Mouse (Mus musculus): ENCODE results near the gene Prdx5. TPM values are rescaled to one million over a fixed set of nuclear protein-coding genes. Genes with fewer than 3 reads are reported as not detected.

Prdx5 gene
- polyA plus RNA-seq (2012; rRNA removed) = 110 and 148 TPM in 2 replicates

DNA sequence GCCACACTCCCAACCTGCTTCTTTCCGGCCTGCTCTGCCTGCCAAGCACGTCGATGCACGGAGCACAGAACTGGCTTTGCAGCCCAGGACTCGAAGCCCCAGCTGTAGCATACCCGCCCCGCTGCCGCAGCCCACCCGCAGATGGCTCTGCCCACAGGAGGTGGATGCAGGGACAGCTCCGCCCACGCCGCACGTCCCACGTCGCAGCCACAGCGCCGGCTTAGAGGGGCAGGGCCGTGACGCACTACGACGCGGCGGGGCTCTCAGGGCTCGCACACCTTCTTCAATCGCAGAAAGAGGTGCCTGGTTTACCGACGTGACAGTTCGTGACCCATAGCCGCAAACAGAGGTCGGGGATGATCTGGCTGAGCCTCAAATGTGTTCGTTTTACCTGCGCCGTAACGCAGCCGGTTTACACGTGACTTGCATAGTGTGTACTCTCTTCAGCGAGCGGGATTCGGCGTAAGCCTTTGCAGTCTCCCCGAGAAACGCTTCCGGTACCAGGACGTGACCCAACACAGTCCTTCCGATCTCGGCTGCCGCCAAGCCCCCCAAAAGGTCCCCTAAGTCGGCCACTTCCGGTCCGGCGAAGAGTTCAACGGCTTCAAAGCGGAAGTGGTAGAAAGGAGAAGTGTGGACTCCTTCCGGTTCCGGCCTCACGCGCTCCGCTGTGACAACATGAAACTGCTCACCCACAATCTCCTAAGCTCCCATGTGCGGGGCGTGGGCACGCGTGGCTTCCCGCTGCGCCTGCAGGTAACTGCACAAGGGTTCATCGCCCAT, at the start of gene Prdx5, which contains the start of gene Trmt112:
Gene Prdx5, minus strand, starts transcription at position 600 of the 783 bp plus-strand sequence.
Gene Trmt112, plus strand, starts transcription at position 192 of the 783 bp plus-strand sequence.
- Histone ChIP-seq H3K4me3 (replicated peaks; ENCODE audit: extremely low read depth, low read depth, low read length) (peak within 1 kb of the TSS; percentile 95), H3K4me1 (ENCODE audit: control insufficient read depth, insufficient read depth, low read length) (peaks cover 4% of the 10 kb centered on the region)
- peak; percentile 83 for DNase-seq
- TF ChIP-seq CTCF (IDR thresholded peaks at IDR 0.05; ENCODE audit: insufficient read depth, low read length) (no peak), POLR2A (IDR thresholded peaks at IDR 0.05; ENCODE audit: borderline replicate concordance, extremely low read depth, low read depth, low read length) (peak; percentile 86)
- under 1% methylated on average over 65 of the region's 65 CpGs for WGBS

- peaks cover 11% of the 10 kb centered on the region for H3K4me1 ChIP-seq (ENCODE audit: control insufficient read depth, insufficient read depth, low read length)
- DNase-seq = no peak
- WGBS = 75% methylated on average over 10 of the region's 10 CpGs
- TF ChIP-seq CTCF (IDR thresholded peaks at IDR 0.05; ENCODE audit: insufficient read depth, low read length) (no peak), POLR2A (IDR thresholded peaks at IDR 0.05; ENCODE audit: borderline replicate concordance, extremely low read depth, low read depth, low read length) (no peak)
- no peak overlapping the region for H3K4me3 ChIP-seq (replicated peaks; ENCODE audit: extremely low read depth, low read depth, low read length)
Observed at GRCm38 (mm10) chr19:6956461-6956860, 46.6 kb upstream of the Prdx5 start.

- no peak for DNase-seq
- 76% methylated on average over 7 of the region's 7 CpGs for WGBS
- no peak for TF ChIP-seq POLR2A (IDR thresholded peaks at IDR 0.05; ENCODE audit: borderline replicate concordance, extremely low read depth, low read depth, low read length)
- H3K4me3 ChIP-seq (replicated peaks; ENCODE audit: extremely low read depth, low read depth, low read length) = no peak overlapping the region
- H3K4me1 ChIP-seq (ENCODE audit: control insufficient read depth, insufficient read depth, low read length) = peaks cover 11% of the 10 kb centered on the region
Observed at GRCm38 (mm10) chr19:6955424-6955823, 45.5 kb upstream of the Prdx5 start.

- Histone ChIP-seq H3K4me1 (ENCODE audit: control insufficient read depth, insufficient read depth, low read length) (peaks cover 11% of the 10 kb centered on the region), H3K4me3 (replicated peaks; ENCODE audit: extremely low read depth, low read depth, low read length) (no peak overlapping the region)
- peak; percentile 78 for DNase-seq
- TF ChIP-seq CTCF (IDR thresholded peaks at IDR 0.05; ENCODE audit: insufficient read depth, low read length) = peak; percentile 28; the same call in 1 of the 2 replicates
- peak; percentile 36; the same call in 1 of the 2 replicates for TF ChIP-seq POLR2A (IDR thresholded peaks at IDR 0.05; ENCODE audit: borderline replicate concordance, extremely low read depth, low read depth, low read length)
- 35% methylated on average over 9 of the region's 9 CpGs for WGBS
Observed at GRCm38 (mm10) chr19:6954046-6954445, 44.1 kb upstream of the Prdx5 start.

DNA sequence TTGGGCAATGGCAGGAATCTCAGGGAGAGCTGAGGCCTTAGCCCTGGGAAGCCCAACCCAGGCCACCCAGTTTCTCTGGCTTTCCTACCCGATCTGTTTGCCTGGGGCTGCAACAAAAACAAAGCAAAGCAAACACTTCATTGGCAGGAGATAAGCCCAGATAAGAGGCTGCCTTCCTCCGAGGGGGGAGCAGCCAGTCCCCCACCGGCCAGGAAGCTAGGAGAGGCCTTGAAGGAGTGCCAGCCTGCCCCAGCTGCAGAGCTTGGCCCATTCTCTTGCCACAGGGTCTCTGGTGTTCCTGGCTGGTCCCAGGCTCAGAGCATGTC, 42.8 kb upstream of the Prdx5 start:
- DNase-seq = peak; percentile 79
- 4% methylated on average over 3 of the region's 3 CpGs for WGBS
- Histone ChIP-seq H3K4me3 (replicated peaks; ENCODE audit: extremely low read depth, low read depth, low read length) (peak overlapping the region; percentile 91), H3K4me1 (ENCODE audit: control insufficient read depth, insufficient read depth, low read length) (peaks cover 11% of the 10 kb centered on the region)
- TF ChIP-seq CTCF (IDR thresholded peaks at IDR 0.05; ENCODE audit: insufficient read depth, low read length) (no peak), POLR2A (IDR thresholded peaks at IDR 0.05; ENCODE audit: borderline replicate concordance, extremely low read depth, low read depth, low read length) (peak; percentile 85; the same call in 1 of the 2 replicates)

DNA sequence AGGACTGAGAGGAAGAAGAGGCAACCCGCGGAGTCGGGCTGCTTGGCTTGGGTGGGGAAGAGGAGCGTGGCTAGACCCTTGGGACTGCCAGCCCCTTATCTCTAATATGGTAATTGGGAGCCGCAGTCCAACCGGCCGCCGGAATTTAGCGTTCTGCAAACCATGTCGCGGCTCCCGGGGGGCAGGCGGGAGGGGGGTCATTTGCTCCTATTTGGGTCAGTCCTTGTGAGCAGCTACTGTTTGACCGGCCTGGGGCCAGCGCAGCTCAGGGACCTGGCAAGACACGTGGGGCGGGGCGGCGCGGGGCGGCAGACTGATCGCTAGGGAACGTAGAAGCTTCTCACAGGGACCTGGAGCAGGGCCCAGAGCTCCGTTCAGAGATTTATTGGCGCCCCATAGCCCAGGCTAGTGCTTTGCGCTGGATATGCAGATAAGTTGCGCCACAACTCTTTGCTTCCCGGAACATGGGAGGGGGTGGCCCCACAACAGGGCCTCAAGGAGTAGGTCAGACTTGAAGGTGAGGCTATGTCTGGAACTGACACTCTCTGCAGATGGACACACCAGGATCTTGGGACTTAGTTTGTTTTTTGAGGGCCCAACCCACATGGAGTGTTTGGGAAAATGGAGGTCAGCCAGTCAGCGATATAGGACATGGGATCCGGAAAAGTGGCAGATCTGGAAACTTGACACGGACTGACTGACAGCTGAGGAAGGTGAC, 42.2 kb upstream of the Prdx5 start:
- Histone ChIP-seq H3K4me1 (ENCODE audit: control insufficient read depth, insufficient read depth, low read length) (peaks cover 11% of the 10 kb centered on the region), H3K4me3 (replicated peaks; ENCODE audit: extremely low read depth, low read depth, low read length) (peak overlapping the region; percentile 91)
- TF ChIP-seq CTCF (IDR thresholded peaks at IDR 0.05; ENCODE audit: insufficient read depth, low read length) (no peak), POLR2A (IDR thresholded peaks at IDR 0.05; ENCODE audit: borderline replicate concordance, extremely low read depth, low read depth, low read length) (0 out of 2 replicates have a peak, but pooled peaks have one; percentile 4)
- peak; percentile 82 for DNase-seq
- 1% methylated on average over 31 of the region's 31 CpGs for WGBS

GRCm38 (mm10) chr19:6951381-6951968, 41.6 kb upstream of the Prdx5 start:
- TF ChIP-seq CTCF (IDR thresholded peaks at IDR 0.05; ENCODE audit: insufficient read depth, low read length) (no peak), POLR2A (IDR thresholded peaks at IDR 0.05; ENCODE audit: borderline replicate concordance, extremely low read depth, low read depth, low read length) (peak; percentile 84)
- under 1% methylated on average over 35 of the region's 35 CpGs for WGBS
- peak; percentile 93 for DNase-seq
- peaks cover 11% of the 10 kb centered on the region for H3K4me1 ChIP-seq (ENCODE audit: control insufficient read depth, insufficient read depth, low read length)
- peak overlapping the region; percentile 91 for H3K4me3 ChIP-seq (replicated peaks; ENCODE audit: extremely low read depth, low read depth, low read length)

GRCm38 (mm10) chr19:6950613-6951153, 40.8 kb upstream of the Prdx5 start:
- WGBS = under 1% methylated on average over 28 of the region's 28 CpGs
- Histone ChIP-seq H3K4me1 (ENCODE audit: control insufficient read depth, insufficient read depth, low read length) (peaks cover 11% of the 10 kb centered on the region), H3K4me3 (replicated peaks; ENCODE audit: extremely low read depth, low read depth, low read length) (peak overlapping the region; percentile 91)
- DNase-seq = peak; percentile 68
- TF ChIP-seq POLR2A (IDR thresholded peaks at IDR 0.05; ENCODE audit: borderline replicate concordance, extremely low read depth, low read depth, low read length) = peak; percentile 85; the same call in 1 of the 2 replicates
- TF ChIP-seq CTCF (IDR thresholded peaks at IDR 0.05; ENCODE audit: insufficient read depth, low read length) = no peak

DNA sequence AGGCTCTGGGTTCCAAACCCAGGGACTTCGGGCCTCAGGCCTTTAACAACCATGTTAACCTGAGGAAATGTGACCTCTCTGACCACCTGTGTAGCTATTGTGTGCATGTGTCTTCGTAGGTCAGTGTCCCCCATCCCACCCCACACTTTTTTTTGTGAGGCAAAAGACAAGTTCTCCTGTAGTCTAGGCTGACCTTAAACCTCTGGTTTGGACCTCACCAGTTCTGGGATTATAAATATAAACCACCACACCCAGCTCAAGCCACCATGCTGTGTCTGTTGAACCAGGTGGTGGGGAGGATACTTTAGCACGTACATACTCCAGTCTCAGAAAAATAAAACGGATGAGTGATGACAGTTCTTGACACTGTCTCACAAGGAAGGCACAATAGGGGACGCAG, 40.0 kb upstream of the Prdx5 start:
- 51% methylated on average over 5 of the region's 5 CpGs for WGBS
- no peak for TF ChIP-seq CTCF (IDR thresholded peaks at IDR 0.05; ENCODE audit: insufficient read depth, low read length)
- no peak for TF ChIP-seq POLR2A (IDR thresholded peaks at IDR 0.05; ENCODE audit: borderline replicate concordance, extremely low read depth, low read depth, low read length)
- DNase-seq = no peak
- Histone ChIP-seq H3K4me1 (ENCODE audit: control insufficient read depth, insufficient read depth, low read length) (peaks cover 11% of the 10 kb centered on the region), H3K4me3 (replicated peaks; ENCODE audit: extremely low read depth, low read depth, low read length) (no peak overlapping the region)
